Mouse (Mus musculus): ENCODE results near the gene Rab31. TPM values are rescaled to one million over a fixed set of nuclear protein-coding genes. Genes with fewer than 3 reads are reported as not detected.
"Not testable (repeated sequence)": the region's sequence is repeated elsewhere in the genome, so short reads cannot be mapped to it uniquely, and the experiment has no call there.

Gene Rab31
- polyA plus RNA-seq, 1 experiment from 2014 or later = 75.5 TPM

DNA sequence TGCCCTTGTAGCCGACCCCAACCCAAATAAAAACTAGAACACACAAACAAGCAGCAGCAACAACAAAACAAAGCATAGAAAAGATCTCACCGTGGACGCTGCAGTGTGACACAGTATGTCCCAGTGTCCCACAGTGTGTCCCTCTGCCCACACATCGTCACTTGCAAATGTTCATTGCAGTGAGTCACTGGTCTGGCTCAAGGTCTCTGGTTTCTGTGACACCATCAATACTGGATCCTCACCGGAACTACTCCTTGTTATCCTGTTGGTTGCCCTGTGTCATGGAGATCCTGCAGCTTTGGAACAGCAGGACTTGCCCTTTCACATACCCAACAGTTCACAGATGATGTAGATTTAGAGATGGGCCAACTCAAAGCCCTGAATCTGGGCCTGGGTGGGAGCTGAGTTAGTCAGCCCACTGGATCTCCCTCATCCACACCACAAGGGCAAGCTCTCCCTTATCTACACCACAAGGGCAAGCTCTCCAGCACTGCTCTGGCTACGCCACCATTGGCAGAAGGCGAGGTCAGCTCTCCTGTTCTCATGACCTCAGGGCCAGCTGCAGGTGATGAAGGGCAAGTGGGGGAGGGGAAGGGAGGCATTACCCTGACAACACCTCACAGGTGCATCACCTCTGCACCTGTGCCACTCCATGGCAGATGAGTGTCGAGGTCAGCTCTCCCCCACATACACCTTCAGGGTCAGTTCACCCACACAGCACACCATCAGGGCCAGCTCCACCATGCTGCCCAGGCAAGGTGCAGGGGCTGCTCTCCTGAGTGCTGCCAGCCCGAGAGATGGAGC is 124.0 kb downstream of the Rab31 start:
- no peak for ATAC-seq (replicated peaks)
- WGBS = 88% methylated on average over 9 of the region's 9 CpGs
- H3K4me2 ChIP-seq (replicated peaks) = no peak overlapping the region
- H3K4me3 ChIP-seq = no peak overlapping the region
- no peaks in the 10 kb centered on the region for H3K27me3 ChIP-seq
- H3K9ac ChIP-seq (replicated peaks) = no peak overlapping the region
- H3K36me3 ChIP-seq = no peaks in the 10 kb centered on the region
- no peak overlapping the region for H3K27ac ChIP-seq (replicated peaks)
- H3K4me1 ChIP-seq = no peaks in the 10 kb centered on the region
- H3K9me3 ChIP-seq = no peaks in the 10 kb centered on the region

DNA sequence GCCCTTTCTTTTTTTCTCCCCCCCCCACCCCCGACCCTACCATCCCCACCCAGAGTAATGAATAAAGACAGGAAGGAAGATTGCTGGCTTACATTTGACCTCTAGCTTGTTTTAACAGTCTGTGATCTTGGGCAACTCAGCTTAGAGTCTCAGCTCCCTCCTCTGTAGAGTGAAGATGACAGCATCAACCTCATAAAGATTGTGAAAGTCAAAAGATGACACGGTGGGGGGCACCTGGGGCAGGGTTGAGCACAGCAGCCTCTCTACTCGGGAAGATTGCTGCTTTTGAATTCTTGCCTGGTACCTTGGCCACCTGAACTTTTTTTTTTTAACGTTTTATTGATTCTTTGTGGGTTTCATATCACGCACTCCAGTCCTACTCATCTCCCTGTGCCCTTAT is 124.6 kb downstream of the Rab31 start:
- Histone ChIP-seq H3K36me3 (no peaks in the 10 kb centered on the region), H3K4me2 (replicated peaks) (no peak overlapping the region), H3K9me3 (no peaks in the 10 kb centered on the region), H3K4me1 (peaks cover 4% of the 10 kb centered on the region; the same call in 1 of the 2 replicates), H3K27ac (replicated peaks) (no peak overlapping the region), H3K4me3 (no peak overlapping the region), H3K27me3 (no peaks in the 10 kb centered on the region), H3K9ac (replicated peaks) (no peak overlapping the region)
- 71% methylated on average over 5 of the region's 5 CpGs for WGBS
- ATAC-seq (replicated peaks) = no peak

DNA sequence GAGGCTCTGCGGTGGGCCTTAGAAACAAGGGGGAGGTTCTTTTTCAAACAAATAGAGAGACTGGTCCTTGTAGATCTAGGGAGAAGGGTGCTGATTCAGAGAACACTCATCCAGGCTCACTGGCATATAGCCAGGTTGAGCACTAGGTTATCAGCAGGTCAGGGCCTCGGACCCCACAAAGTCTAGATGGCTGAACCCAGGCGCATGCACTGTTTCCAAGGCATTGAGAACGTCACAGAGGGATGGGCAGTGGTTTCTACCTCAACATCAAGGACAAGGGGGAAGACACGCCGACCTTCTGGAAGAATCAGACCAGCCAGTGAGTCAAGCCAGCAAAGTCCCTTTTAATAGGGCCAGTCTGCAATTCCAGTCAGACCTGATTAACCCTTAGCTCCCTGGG is 125.3 kb downstream of the Rab31 start:
- no peak for ATAC-seq (replicated peaks)
- Histone ChIP-seq H3K36me3 (no peaks in the 10 kb centered on the region), H3K4me2 (replicated peaks) (no peak overlapping the region), H3K27me3 (no peaks in the 10 kb centered on the region), H3K4me1 (peaks cover 6% of the 10 kb centered on the region; the same call in 1 of the 2 replicates), H3K9me3 (no peaks in the 10 kb centered on the region), H3K4me3 (no peak overlapping the region), H3K27ac (replicated peaks) (no peak overlapping the region), H3K9ac (replicated peaks) (no peak overlapping the region)
- 81% methylated on average over 6 of the region's 6 CpGs for WGBS

DNA sequence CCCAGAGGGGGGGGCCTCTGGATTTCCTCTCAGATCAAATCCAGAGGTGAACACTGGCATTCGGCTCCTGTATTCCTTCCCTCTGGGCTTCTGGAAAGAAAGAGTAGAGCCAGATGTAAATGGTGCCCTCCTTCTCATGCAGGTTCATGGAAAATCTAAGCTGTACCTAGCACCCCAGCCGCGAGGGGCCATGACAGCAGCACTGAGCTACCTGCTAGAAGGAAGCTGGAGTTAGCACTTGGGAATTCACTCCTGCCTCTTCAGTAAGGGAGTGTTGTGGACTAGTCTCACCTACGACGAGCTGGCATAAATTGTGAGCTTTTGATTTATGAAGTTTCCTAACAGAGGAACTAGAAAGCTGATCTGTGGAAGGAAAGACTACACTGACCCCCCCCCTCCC is 129.0 kb downstream of the Rab31 start:
- 93% methylated on average over 5 of the region's 5 CpGs for WGBS
- Histone ChIP-seq H3K36me3 (no peaks in the 10 kb centered on the region), H3K9ac (replicated peaks) (no peak overlapping the region), H3K27me3 (no peaks in the 10 kb centered on the region), H3K9me3 (no peaks in the 10 kb centered on the region), H3K4me1 (peaks cover 6% of the 10 kb centered on the region; the same call in 1 of the 2 replicates), H3K4me3 (no peak overlapping the region), H3K27ac (replicated peaks) (no peak overlapping the region), H3K4me2 (replicated peaks) (no peak overlapping the region)
- ATAC-seq (replicated peaks) = no peak

DNA sequence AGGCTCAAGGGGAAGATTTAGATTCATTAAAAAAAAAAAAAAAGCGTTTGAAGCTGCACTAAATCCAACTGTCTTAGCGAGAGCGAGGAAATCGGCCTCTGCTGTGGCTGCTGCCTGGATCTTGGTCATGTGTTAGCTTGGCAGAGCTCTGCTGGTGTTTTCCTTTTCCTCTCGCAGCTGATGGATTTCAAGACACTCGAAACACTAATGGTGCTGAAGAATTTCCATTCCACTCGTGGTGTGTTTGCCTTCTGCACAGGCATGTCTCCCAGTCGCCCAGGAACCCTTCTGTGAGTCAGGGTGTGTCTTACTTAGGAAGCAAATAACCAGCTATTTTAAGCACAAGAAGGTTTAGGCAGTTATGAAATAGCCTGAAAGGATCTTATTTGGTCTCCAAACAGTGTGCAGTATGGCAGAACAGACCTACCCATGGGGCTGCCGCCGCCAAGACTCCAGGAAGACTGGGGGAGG is 129.5 kb downstream of the Rab31 start:
- H3K9me3 ChIP-seq = no peaks in the 10 kb centered on the region
- no peak overlapping the region for H3K4me2 ChIP-seq (replicated peaks)
- H3K4me3 ChIP-seq = no peak overlapping the region
- no peaks in the 10 kb centered on the region for H3K36me3 ChIP-seq
- no peak overlapping the region; the same call in 1 of the 2 replicates for H3K27ac ChIP-seq (replicated peaks)
- no peak for ATAC-seq (replicated peaks)
- WGBS = 36% methylated on average over 10 of the region's 10 CpGs
- H3K9ac ChIP-seq (replicated peaks) = no peak overlapping the region
- H3K27me3 ChIP-seq = no peaks in the 10 kb centered on the region
- H3K4me1 ChIP-seq = peaks cover 6% of the 10 kb centered on the region; the same call in 1 of the 2 replicates

DNA sequence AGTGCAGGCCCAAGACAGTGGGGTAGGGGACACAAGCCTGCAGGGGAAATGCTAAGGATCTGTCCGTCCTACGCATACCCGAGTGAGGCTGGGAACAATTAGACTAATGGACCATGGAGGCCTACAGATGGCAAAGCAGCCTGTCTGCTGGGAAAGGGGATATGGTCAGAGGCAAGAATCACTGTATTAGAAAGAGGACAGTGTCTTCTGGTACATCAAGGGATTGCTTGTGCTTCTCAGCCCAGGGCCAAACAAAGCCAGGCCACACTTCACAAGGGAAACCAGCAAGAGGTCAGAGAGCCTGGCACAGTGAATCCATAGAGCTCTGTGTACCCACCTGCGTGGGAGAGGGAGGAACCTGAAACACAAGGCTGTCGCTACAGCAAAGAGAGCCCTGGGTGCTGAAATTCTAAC is 130.0 kb downstream of the Rab31 start:
- no peak overlapping the region for H3K27ac ChIP-seq (replicated peaks)
- no peak; the same call in 1 of the 2 replicates for ATAC-seq (replicated peaks)
- no peaks in the 10 kb centered on the region for H3K9me3 ChIP-seq
- 28% methylated on average over 5 of the region's 5 CpGs for WGBS
- no peak overlapping the region for H3K9ac ChIP-seq (replicated peaks)
- H3K4me3 ChIP-seq = no peak overlapping the region
- no peak overlapping the region for H3K4me2 ChIP-seq (replicated peaks)
- H3K36me3 ChIP-seq = no peaks in the 10 kb centered on the region
- peaks cover 6% of the 10 kb centered on the region; the same call in 1 of the 2 replicates for H3K4me1 ChIP-seq
- H3K27me3 ChIP-seq = no peaks in the 10 kb centered on the region

DNA sequence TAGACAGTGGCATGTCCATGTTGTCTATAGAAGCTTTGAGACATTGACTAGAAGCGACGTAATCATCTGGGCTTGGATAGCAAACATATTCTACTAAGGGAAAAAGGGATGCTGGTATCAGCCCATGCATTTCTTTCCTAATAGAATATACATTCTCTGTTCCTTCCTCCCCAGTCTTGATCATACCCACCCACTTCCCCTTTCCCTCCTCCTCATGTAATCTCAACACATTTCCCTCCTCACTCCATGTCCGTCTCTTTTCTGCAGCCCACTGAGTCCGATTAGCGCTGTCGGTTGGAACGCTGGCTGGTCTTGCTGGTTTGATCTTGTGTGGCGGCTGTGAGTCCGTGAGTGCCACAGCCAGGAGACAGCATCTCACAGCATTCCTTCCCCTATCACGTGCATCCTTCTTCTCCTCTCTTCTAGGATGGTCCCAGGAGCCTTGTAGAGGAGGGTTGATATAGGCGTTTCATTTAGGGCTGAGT is 130.8 kb downstream of the Rab31 start, which contains the start of gene Txndc2:
Gene Txndc2 (minus strand): TSS at position 435 of the 485 bp plus-strand sequence.
- no peak within 1 kb of the TSS for H3K9ac ChIP-seq (replicated peaks)
- H3K27me3 ChIP-seq = no peaks in the 10 kb centered on the region
- H3K36me3 ChIP-seq = no peaks in the 10 kb centered on the region
- no peak for ATAC-seq (replicated peaks)
- H3K27ac ChIP-seq (replicated peaks) = no peak within 1 kb of the TSS; the same call in 1 of the 2 replicates
- 91% methylated on average over 11 of the region's 11 CpGs for WGBS
- peaks cover 6% of the 10 kb centered on the region; the same call in 1 of the 2 replicates for H3K4me1 ChIP-seq
- no peak within 1 kb of the TSS for H3K4me2 ChIP-seq (replicated peaks)
- no peaks in the 10 kb centered on the region for H3K9me3 ChIP-seq
- no peak within 1 kb of the TSS for H3K4me3 ChIP-seq

DNA sequence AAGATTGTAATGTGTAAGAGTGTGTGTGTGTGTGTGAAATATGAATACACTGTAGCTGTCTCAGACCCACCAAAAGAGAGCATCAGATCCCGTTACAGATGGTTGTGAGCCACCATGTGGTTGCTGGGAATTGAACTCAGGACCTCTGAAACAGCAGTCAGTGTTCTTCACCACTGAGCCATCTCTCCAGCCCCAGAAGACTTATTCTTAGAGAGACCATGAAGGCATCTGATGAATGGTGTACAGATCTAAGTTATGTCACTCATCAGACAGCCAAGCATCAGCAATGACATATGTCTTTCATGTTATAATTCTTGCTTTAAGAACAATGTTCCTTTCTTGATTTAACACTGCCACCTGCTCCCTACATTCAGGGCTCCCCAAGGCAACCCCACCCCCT is 133.4 kb downstream of the Rab31 start:
- no peak overlapping the region for H3K4me3 ChIP-seq
- no peaks in the 10 kb centered on the region for H3K27me3 ChIP-seq
- H3K9ac ChIP-seq (replicated peaks) = no peak overlapping the region
- peaks cover 6% of the 10 kb centered on the region; the same call in 1 of the 2 replicates for H3K4me1 ChIP-seq
- 79% methylated on average over 1 of the region's 1 CpGs for WGBS
- no peak overlapping the region for H3K27ac ChIP-seq (replicated peaks)
- no peaks in the 10 kb centered on the region for H3K36me3 ChIP-seq
- H3K9me3 ChIP-seq = no peaks in the 10 kb centered on the region
- ATAC-seq (replicated peaks) = no peak
- no peak overlapping the region for H3K4me2 ChIP-seq (replicated peaks)

DNA sequence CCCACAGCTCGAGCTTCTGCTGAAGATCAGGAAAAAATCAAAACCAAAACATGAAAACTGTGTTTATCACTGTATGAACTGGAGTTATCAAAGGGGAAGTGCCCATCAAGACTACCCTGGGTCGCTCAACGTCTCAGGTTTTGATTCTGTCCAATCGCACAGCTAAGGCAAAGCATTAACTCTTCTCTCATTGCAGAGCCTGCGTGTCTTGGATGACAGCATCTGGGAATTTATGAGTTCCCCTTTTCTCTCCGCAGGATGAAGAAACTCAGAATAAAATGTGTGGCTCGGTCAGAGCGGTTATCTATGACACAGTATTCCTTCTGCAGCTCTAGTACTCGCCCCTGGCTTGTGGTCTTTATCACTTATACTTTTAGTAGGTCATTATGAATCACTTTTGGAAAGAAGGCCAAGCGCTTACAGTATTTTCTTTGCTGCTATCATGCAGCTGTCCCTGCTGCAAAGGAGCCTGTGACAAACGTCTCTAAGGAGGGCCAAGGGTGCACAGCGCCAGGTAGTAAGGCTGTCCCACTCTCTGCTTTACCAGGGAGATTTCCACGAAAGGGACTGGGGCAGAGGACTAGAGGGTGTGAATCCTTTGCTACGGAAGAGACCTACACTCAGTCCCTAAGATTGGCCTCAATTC is 136.7 kb downstream of the Rab31 start:
- Histone ChIP-seq H3K4me3 (no peak overlapping the region), H3K4me2 (replicated peaks) (no peak overlapping the region), H3K4me1 (no peaks in the 10 kb centered on the region), H3K36me3 (no peaks in the 10 kb centered on the region), H3K27ac (replicated peaks) (no peak overlapping the region), H3K27me3 (no peaks in the 10 kb centered on the region), H3K9ac (replicated peaks) (no peak overlapping the region), H3K9me3 (no peaks in the 10 kb centered on the region)
- ATAC-seq (replicated peaks) = no peak
- 86% methylated on average over 14 of the region's 14 CpGs for WGBS

DNA sequence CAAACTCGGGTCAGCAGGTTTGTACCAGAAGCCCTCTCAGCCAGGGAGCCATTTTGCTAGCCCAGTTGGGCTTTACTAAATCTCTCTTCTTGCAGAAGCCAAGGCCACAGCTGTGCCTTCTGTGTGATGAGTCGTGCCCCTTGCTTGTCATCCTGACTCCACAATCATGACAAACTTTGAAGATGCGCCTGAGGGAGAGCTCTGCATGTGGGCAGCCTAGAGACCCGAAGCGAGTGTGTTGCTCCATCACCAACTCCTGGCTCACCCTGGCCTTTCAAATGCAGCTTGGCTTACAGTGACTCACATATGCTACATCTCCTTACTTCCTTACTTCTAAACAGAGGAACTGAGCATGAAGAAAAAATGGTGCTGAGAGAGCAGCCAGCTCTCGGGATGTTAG is 142.6 kb downstream of the Rab31 start:
- Histone ChIP-seq H3K4me3 (no peak overlapping the region), H3K27ac (replicated peaks) (no peak overlapping the region), H3K9ac (replicated peaks) (no peak overlapping the region), H3K9me3 (no peaks in the 10 kb centered on the region), H3K36me3 (no peaks in the 10 kb centered on the region), H3K27me3 (no peaks in the 10 kb centered on the region), H3K4me2 (replicated peaks) (no peak overlapping the region), H3K4me1 (no peaks in the 10 kb centered on the region)
- WGBS = 84% methylated on average over 6 of the region's 6 CpGs
- no peak for ATAC-seq (replicated peaks)

DNA sequence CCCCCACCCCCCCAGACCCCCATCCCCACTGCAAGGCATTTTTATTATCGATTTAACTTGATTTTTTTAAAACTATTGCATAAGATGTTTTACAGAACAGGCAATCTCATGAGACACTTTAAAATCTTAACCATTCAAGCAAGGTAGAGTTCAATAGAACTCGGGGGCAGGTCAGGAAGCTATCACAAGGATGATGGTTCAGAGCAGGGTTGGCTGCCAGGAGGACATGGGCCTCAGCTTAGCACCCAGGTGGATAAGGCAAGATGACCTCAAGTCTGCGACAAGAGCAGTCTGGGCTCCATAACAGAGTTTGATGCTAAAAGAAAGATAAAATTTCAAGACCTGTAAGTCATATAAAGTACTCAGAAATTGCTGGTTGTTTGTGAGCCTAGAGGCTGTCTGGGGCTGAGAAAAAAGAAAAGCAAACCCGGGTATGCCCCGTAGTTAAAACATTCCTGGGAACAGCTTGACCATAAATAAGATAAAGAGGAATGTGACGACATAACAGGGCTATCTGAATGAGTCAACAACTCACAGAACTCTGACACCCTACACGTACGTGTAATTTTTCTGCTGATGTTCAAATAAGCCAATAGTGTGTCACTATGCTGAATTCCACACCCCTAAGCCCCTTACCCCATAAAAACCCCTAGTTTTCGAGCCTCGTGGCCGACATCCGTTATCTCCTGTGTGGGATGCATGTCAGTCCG is 143.6 kb downstream of the Rab31 start:
- H3K4me3 ChIP-seq; H3K9ac ChIP-seq (replicated peaks); H3K4me2 ChIP-seq (replicated peaks); H3K27ac ChIP-seq (replicated peaks); H3K36me3 ChIP-seq; H3K4me1 ChIP-seq; H3K27me3 ChIP-seq; ATAC-seq (replicated peaks); H3K9me3 ChIP-seq: not testable (repeated sequence)
- 80% methylated on average over 13 of the region's 13 CpGs for WGBS

DNA sequence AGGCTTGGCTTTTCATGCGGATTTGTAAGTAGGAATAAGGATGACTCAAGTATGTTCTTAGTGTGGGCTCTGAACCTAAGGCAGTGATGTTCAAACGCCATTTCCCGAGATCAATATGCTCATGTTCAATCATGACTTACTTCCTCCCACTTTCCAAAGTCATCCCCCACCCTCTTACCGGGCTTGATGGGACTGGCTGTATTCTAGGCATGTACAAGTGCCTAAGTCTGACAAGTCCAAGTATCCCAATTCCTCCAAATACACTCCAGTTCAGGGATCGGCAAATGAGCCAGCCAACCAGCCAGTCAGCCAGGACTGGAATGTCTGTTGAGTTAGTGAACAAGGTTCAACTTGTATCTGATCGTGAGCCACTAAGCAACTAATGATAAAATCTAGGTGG is 146.3 kb downstream of the Rab31 start:
- Histone ChIP-seq H3K27me3 (no peaks in the 10 kb centered on the region), H3K4me3 (no peak overlapping the region), H3K36me3 (no peaks in the 10 kb centered on the region), H3K27ac (replicated peaks) (no peak overlapping the region), H3K9me3 (no peaks in the 10 kb centered on the region), H3K9ac (replicated peaks) (no peak overlapping the region), H3K4me1 (no peaks in the 10 kb centered on the region), H3K4me2 (replicated peaks) (no peak overlapping the region)
- WGBS = 91% methylated on average over 6 of the region's 6 CpGs
- ATAC-seq (replicated peaks) = no peak

All from forebrain, embryonic 15.5 days (tissue).